Mouse (Mus musculus) CH12.LX (cell line): ENCODE data around the gene Pla2g4e. TPM values are rescaled to one million over a fixed set of nuclear protein-coding genes. Genes with fewer than 3 reads are reported as not detected.

ENCODE experiments used
- DNase-seq: peaks from one replicate; pipeline ENCODE4 v3.0.0-alpha.2; 2013; ENCODE audit errors: extremely low read depth
- H3K27ac ChIP-seq: 2 replicates; pipeline ENCODE4 v1.5.1; 2012; ENCODE audit warnings: low read depth, mild to moderate bottlenecking, control low read depth, moderate library complexity; ENCODE audit not compliant: insufficient read depth
- H3K27me3 ChIP-seq: replicated peaks from 2 replicates; pipeline ENCODE3; 2012; ENCODE audit warnings: inconsistent platforms
- H3K36me3 ChIP-seq, 2 experiments: replicated peaks in 1 of 2; 2 replicates each; pipeline versions ENCODE3 to v1.6.1; 2012; ENCODE audit warnings: inconsistent platforms in 1 of 2, low read length in 1 of 2, mild to moderate bottlenecking in 1 of 2, mixed read lengths in 1 of 2, moderate library complexity in 1 of 2; ENCODE audit not compliant: control insufficient read depth in 1 of 2, insufficient read depth in 1 of 2
- H3K4me1 ChIP-seq, 2 experiments: 2 replicates each; pipeline ENCODE4 v1.6.1; 2012; ENCODE audit warnings: inconsistent platforms in 1 of 2, moderate library complexity in 1 of 2; ENCODE audit not compliant: insufficient read depth in 2 of 2, control insufficient read depth in 1 of 2
- H3K4me2 ChIP-seq: 2 replicates; pipeline ENCODE4 v1.6.1; 2012; ENCODE audit warnings: low read depth, mild to moderate bottlenecking, control low read depth; ENCODE audit not compliant: poor library complexity, insufficient read depth, severe bottlenecking
- H3K4me3 ChIP-seq, 3 experiments: fragments of 150-350 bp in 1 of 3; sonication (generic) in 1 of 3; replicated peaks in 1 of 3; 2 replicates each; pipeline versions ENCODE3 to v1.5.1; 2011 to 2012; ENCODE audit warnings: low read depth in 2 of 3, low read length in 2 of 3, mild to moderate bottlenecking in 2 of 3, moderate library complexity in 2 of 3, control low read depth in 1 of 3, improper control_type of control experiment in 1 of 3, inconsistent platforms in 1 of 3, mixed read lengths in 1 of 3; ENCODE audit not compliant: poor library complexity in 1 of 3
- H3K79me2 ChIP-seq: replicated peaks from 2 replicates; pipeline ENCODE4 v1.6.1; 2012; ENCODE audit warnings: mild to moderate bottlenecking, moderate library complexity; ENCODE audit not compliant: control insufficient read depth, poor library complexity, insufficient read depth, severe bottlenecking; ENCODE audit errors: extremely low read depth
- H3K9ac ChIP-seq: 2 replicates; pipeline ENCODE4 v1.6.1; 2012; ENCODE audit warnings: low read depth, mild to moderate bottlenecking, control low read depth, moderate library complexity; ENCODE audit not compliant: insufficient read depth
- H3K9me3 ChIP-seq: replicated peaks from 2 replicates; pipeline ENCODE3; 2012; ENCODE audit warnings: low read length, inconsistent platforms, mixed read lengths
- BHLHE40 ChIP-seq: IDR thresholded peaks from 2 replicates; pipeline ENCODE4 v1.6.1; 2011; ENCODE audit warnings: mild to moderate bottlenecking, low read depth, low read length, improper control_type of control experiment
- CHD2 ChIP-seq: IDR thresholded peaks from 2 replicates; pipeline ENCODE4 v1.6.1; 2011; ENCODE audit warnings: low read length, improper control_type of control experiment
- CTCF ChIP-seq, 2 experiments: IDR thresholded peaks in 1 of 2; conservative IDR thresholded peaks in 1 of 2; 2 replicates each; pipeline ENCODE4 v1.5.1; 2011 to 2012; ENCODE audit warnings: low read depth in 2 of 2, low read length in 2 of 2, improper control_type of control experiment in 1 of 2, inconsistent platforms in 1 of 2, mild to moderate bottlenecking in 1 of 2, moderate library complexity in 1 of 2
- E2F4 ChIP-seq: IDR thresholded peaks from 2 replicates; pipeline ENCODE4 v1.6.1; 2011; ENCODE audit warnings: low read depth, low read length, improper control_type of control experiment; ENCODE audit not compliant: insufficient replicate concordance
- IRF4 ChIP-seq: IDR thresholded peaks from 2 replicates; pipeline ENCODE4 v1.6.1; 2014; ENCODE audit warnings: low read depth, mild to moderate bottlenecking, inconsistent platforms, low read length, improper control_type of control experiment
- JUND ChIP-seq: conservative IDR thresholded peaks from 2 replicates; pipeline ENCODE4 v1.6.1; 2011; ENCODE audit warnings: low read depth, low read length, improper control_type of control experiment
- KAT2A ChIP-seq: IDR thresholded peaks from 2 replicates; pipeline ENCODE4 v1.6.1; 2012; ENCODE audit warnings: low read length, improper control_type of control experiment, inconsistent platforms; ENCODE audit not compliant: insufficient replicate concordance
- MEF2A ChIP-seq: IDR thresholded peaks from 2 replicates; pipeline ENCODE4 v1.6.1; 2014; ENCODE audit warnings: low read depth, mild to moderate bottlenecking, inconsistent platforms, low read length, improper control_type of control experiment, borderline replicate concordance
- MXI1 ChIP-seq: IDR thresholded peaks from 2 replicates; pipeline ENCODE4 v1.6.1; 2011; ENCODE audit warnings: mild to moderate bottlenecking, low read depth, low read length, improper control_type of control experiment
- MYC ChIP-seq: IDR thresholded peaks from 2 replicates; pipeline ENCODE4 v1.6.1; 2011; ENCODE audit warnings: low read depth, mild to moderate bottlenecking, improper control_type of control experiment, low read length
- NELFE ChIP-seq: IDR thresholded peaks from 2 replicates; pipeline ENCODE4 v1.6.1; 2011; ENCODE audit warnings: low read depth, low read length, improper control_type of control experiment
- POLR2A ChIP-seq: IDR thresholded peaks from 2 replicates; pipeline ENCODE4 v1.6.1; 2011; ENCODE audit warnings: low read depth, mild to moderate bottlenecking, improper control_type of control experiment, low read length
- RAD21 ChIP-seq: IDR thresholded peaks from 2 replicates; pipeline ENCODE4 v1.6.1; 2011; ENCODE audit warnings: low read depth, mild to moderate bottlenecking, low read length, improper control_type of control experiment, moderate library complexity
- SIN3A ChIP-seq: IDR thresholded peaks from 2 replicates; pipeline ENCODE4 v1.6.1; 2012; ENCODE audit warnings: low read length, improper control_type of control experiment, inconsistent platforms
- SMC3 ChIP-seq: IDR thresholded peaks from 2 replicates; pipeline ENCODE4 v1.6.1; 2011; ENCODE audit warnings: low read depth, low read length, improper control_type of control experiment
- TBP ChIP-seq: conservative IDR thresholded peaks from 2 replicates; pipeline ENCODE4 v1.6.1; 2011; ENCODE audit warnings: low read depth, low read length, improper control_type of control experiment
- ZKSCAN1 ChIP-seq: IDR thresholded peaks from 2 replicates; pipeline ENCODE4 v1.6.1; 2012; ENCODE audit warnings: low read depth, inconsistent platforms, low read length, improper control_type of control experiment, borderline replicate concordance
- ZMIZ1 ChIP-seq: IDR thresholded peaks from 2 replicates; pipeline ENCODE4 v1.6.1; 2012; ENCODE audit warnings: low read depth, mild to moderate bottlenecking, inconsistent platforms, low read length, improper control_type of control experiment
- ZNF384 ChIP-seq: IDR thresholded peaks from 2 replicates; pipeline ENCODE4 v1.6.1; 2012; ENCODE audit warnings: low read depth, low read length, improper control_type of control experiment, inconsistent platforms
- dilution Hi-C: fragments of 300-500 bp; cut with MboI; formaldehyde crosslinking; loops from 2 replicates; pipeline ENCODE4 v1.14.3; 2020; ENCODE audit warnings: low sequenced_read_pairs; ENCODE audit not compliant: extremely low pct_unique_long_range_greater_than_20kb, extremely low pct_ligation_motif_present
- in situ Hi-C: fragments of 300-500 bp; cut with MboI; formaldehyde crosslinking; loops from 3 replicates; pipeline ENCODE4 v1.14.3; 2019; ENCODE audit warnings: low sequenced_read_pairs, low pct_ligation_motif_present, low pct_unique_long_range_greater_than_20kb, mixed read lengths
- polyA plus RNA-seq: library from polyadenylated mRNA; unstranded; fragments of >175 nt; gene quantifications from 2 replicates; pipeline ENCODE4 v1.2.1, GENCODE M21; 2012; ENCODE audit warnings: low read depth; ENCODE audit not compliant: insufficient read length
- total RNA-seq, 2 experiments: library from RNA; depleted of rRNA; stranded (reverse); fragments of 300-350 nt in 1 of 2; fragments of >200 nt in 1 of 2; gene quantifications; 2 replicates each; pipeline ENCODE4 v1.2.3; 2012 to 2014

The Pla2g4e gene
- total and polyA plus RNA-seq, 3 experiments, result not detected

DNA sequence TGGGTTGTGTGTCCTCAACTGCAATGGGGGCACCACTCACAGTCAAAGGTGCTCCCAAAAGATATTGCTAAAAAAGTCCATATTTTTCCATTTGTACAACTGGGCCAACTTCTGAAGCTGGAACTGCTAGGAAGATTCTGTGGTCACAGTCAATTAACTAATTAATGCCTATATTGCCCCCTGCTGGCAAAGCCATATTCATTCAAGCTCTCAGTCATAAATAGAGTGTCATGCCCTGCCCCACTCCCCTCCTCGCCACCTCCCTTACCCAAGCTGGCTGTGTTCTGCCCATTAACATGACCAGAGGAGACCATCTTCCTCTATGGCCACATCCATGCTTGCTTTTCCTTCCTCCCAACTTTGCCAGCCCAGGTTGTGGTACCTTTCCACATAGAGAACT is 74.4 kb downstream of the Pla2g4e start:
- peak; percentile 55 for DNase-seq
- Histone ChIP-seq H3K36me3 (no peaks in the 10 kb centered on the region), H3K9me3 (no peaks in the 10 kb centered on the region), H3K4me3 (no peak overlapping the region), H3K4me1 (no peaks in the 10 kb centered on the region), H3K9ac (no peak overlapping the region), H3K4me2 (no peak overlapping the region), H3K79me2 (no peaks in the 10 kb centered on the region), H3K27ac (no peak overlapping the region), H3K27me3 (peaks cover 8% of the 10 kb centered on the region)
- TF ChIP-seq CTCF (conservative IDR thresholded peaks at IDR 0.05 in 1 of 2, IDR thresholded peaks at IDR 0.05 in 1 of 2; ENCODE audit: low read depth in 2 of 2, low read length in 2 of 2) (peak; percentile 45 to 76), IRF4 (no peak), ZKSCAN1 (no peak), RAD21 (peak; percentile 68), SMC3 (peak; percentile 67), POLR2A (no peak)
- dilution Hi-C loops, result no loop called here
- in situ Hi-C loops, result loop anchor here (5.0 kb wide), 1 partner anchor 83 kb away; no protein-coding TSS in a partner anchor

DNA sequence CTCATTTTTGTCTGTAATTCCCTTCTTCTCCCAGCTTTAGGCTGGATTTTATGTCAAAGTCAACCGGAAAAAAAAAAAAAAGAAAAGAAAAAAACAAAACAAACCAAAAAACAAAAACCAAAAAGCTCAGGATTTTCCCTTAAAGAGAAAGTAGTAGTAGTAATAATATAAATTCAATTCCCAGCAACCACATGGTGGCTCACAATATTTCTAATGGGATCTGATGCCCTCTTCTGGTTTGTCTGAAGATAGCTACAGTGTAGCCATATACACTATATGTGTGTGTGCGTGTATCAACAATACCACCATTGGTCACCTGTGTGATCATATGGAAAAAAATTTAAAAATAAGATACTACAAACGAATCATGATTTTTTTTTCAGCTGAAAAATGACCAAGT is 75.8 kb downstream of the Pla2g4e start:
- DNase-seq, result no peak
- in situ Hi-C loops, result no loop called here
- Histone ChIP-seq H3K36me3 (no peaks in the 10 kb centered on the region), H3K4me2 (no peak overlapping the region), H3K79me2 (no peaks in the 10 kb centered on the region), H3K27me3 (peaks cover 5% of the 10 kb centered on the region), H3K4me1 (no peaks in the 10 kb centered on the region), H3K27ac (no peak overlapping the region), H3K9ac (no peak overlapping the region), H3K4me3 (no peak overlapping the region), H3K9me3 (no peaks in the 10 kb centered on the region)
- TF ChIP-seq CTCF (conservative IDR thresholded peaks at IDR 0.05 in 1 of 2, IDR thresholded peaks at IDR 0.05 in 1 of 2; ENCODE audit: low read depth in 2 of 2, low read length in 2 of 2) (peak in 1 of 2 experiments; percentile 65; a peak in 2 of 4 replicates), BHLHE40 (no peak), MYC (peak; percentile 69), ZNF384 (no peak), KAT2A (no peak), ZMIZ1 (no peak), MXI1 (no peak), CHD2 (no peak), POLR2A (no peak), SIN3A (no peak), SMC3 (peak; percentile 34), JUND (no peak), E2F4 (no peak), RAD21 (peak; percentile 52), NELFE (no peak), MEF2A (no peak), TBP (no peak)
- dilution Hi-C loops, result no loop called here
